In the genomic region with DNA sequence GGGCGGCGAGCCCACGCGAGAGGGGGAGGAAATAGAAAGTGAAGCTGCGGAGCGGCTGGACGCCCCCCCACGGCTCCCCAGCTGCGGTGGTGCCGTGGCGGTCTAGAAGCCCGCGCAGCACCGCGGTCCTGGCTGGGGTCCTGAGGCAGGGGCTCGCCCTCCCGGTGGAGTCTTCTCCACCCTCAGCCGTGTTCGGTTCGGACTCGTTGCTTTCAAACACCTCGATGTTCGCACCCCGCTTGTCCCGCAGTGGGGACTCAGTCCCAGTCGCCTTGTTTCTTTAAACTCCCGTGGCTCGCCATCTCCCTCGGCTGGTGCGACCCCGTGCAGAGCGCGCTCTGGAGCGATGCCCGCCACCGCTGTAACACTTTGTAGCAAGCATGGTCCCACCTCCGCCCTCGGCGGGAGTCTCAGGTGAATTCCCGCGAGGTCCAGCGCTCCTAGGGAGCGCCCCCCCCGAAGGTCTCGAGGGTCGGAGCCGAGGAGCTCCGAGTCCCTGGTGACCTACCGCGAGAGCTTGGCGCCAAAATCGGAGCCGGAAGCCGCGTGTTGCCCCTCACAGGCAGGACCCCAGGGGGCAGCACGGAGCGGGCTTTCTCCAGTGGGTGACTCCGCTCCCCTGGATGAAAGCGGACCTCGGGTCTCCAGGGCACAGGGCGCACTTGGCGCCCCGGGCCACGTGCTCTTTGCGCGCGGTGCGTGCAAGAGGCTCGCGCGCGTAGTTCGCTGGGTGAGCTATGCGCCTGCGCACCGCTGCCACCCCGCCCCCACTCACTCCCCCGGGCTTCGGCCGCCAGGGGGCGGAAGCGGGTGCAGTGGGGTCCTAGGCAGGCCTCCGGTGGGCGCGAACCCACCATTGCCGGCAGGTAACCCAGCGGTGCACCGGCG, we compare ENCODE assay signal across 8 mouse cellular contexts. TPM values are rescaled to one million over a fixed set of nuclear protein-coding genes. Genes with fewer than 3 reads are reported as not detected.
DNase-seq lines count a peak whose midpoint lies in the region; ATAC-seq and TF ChIP-seq lines count a peak whose summit lies in the region.

No protein-coding gene starts in this region.

- peaks cover 12% of the 10 kb centered on the region for H3K36me3 ChIP-seq in hindbrain, embryonic 11.5 days (ENCODE audit: control insufficient read depth, insufficient read depth, low read length)
- H3K36me3 ChIP-seq in lung, postnatal 0 days (ENCODE audit: insufficient read depth, low read length) = peaks cover 5% of the 10 kb centered on the region; the same call in 1 of the 2 replicates

- H3K4me1 ChIP-seq in hindbrain, embryonic 11.5 days (replicated peaks; ENCODE audit: control insufficient read depth, insufficient read depth, low read length) = peaks cover 9% of the 10 kb centered on the region
- peaks cover 7% of the 10 kb centered on the region for H3K4me1 ChIP-seq in lung, postnatal 0 days (ENCODE audit: insufficient read depth, low read depth, low read length)

- peak overlapping the region; percentile 100 for H3K4me3 ChIP-seq in hindbrain, embryonic 11.5 days (ENCODE audit: low read depth, low read length)
- H3K4me3 ChIP-seq in lung, postnatal 0 days (ENCODE audit: low read depth, low read length) = peak overlapping the region; percentile 97

- peak overlapping the region; percentile 100 for H3K9ac ChIP-seq in hindbrain, embryonic 11.5 days (ENCODE audit: low read depth, low read length)
- H3K9ac ChIP-seq in lung, postnatal 0 days (replicated peaks; ENCODE audit: low read depth) = peak overlapping the region; percentile 99

- peak; percentile 89 for TF ChIP-seq CTCF in lung, postnatal 0 days (IDR thresholded peaks at IDR 0.05)

- no peaks in the 10 kb centered on the region for H3K27me3 ChIP-seq in hindbrain, embryonic 11.5 days (ENCODE audit: control insufficient read depth, insufficient read depth, low read length)
- no peaks in the 10 kb centered on the region for H3K27me3 ChIP-seq in lung, postnatal 0 days (replicated peaks; ENCODE audit: insufficient read depth, low read length)

- no peak; the same call in 1 of the 2 replicates for ATAC-seq in hindbrain, embryonic 11.5 days (ENCODE audit: low FRiP score)
- peak; percentile 25 for ATAC-seq in lung, postnatal 0 days

- H3K27ac ChIP-seq in hindbrain, embryonic 11.5 days (ENCODE audit: low read depth, low read length) = peak overlapping the region; percentile 94
- peak overlapping the region; percentile 94 for H3K27ac ChIP-seq in lung, postnatal 0 days (ENCODE audit: low read length)

- under 1% methylated on average over 77 of the region's 89 CpGs for WGBS in hindbrain, embryonic 11.5 days
- WGBS in lung, postnatal 0 days = 1% methylated on average over 82 of the region's 89 CpGs

- H3K9me3 ChIP-seq in hindbrain, embryonic 11.5 days (ENCODE audit: control insufficient read depth, low read length) = no peaks in the 10 kb centered on the region
- H3K9me3 ChIP-seq in lung, postnatal 0 days (ENCODE audit: low read length) = no peaks in the 10 kb centered on the region

- TF ChIP-seq EP300 in lung, postnatal 0 days (IDR thresholded peaks at IDR 0.05) = no peak

- peak overlapping the region; percentile 88 for H3K4me2 ChIP-seq in hindbrain, embryonic 11.5 days (replicated peaks; ENCODE audit: low read depth, low read length)
- peak overlapping the region; percentile 83 for H3K4me2 ChIP-seq in lung, postnatal 0 days (replicated peaks; ENCODE audit: low read depth, low read length)

- peak; percentile 95 for DNase-seq in MN1 (ENCODE audit: low spot score)
- DNase-seq in cerebellum, postnatal 10 days = peak; percentile 96 to 98
- peak; percentile 92 to 93 for DNase-seq in frontal cortex, postnatal 10 days (ENCODE audit: low spot score in 2 of 2)
- peak; percentile 95 for DNase-seq in hindbrain, embryonic 11.5 days (ENCODE audit: low spot score)
- DNase-seq in layer of hippocampus, postnatal 10 days (ENCODE audit: low spot score in 2 of 2) = peak; percentile 98 to 99
- DNase-seq in lung, postnatal 0 days (ENCODE audit: low spot score) = peak; percentile 95
- DNase-seq in ovary, adult 18-20 months (ENCODE audit: low spot score) = peak; percentile 78
- peak; percentile 94 for DNase-seq in thymus, postnatal 0 days (ENCODE audit: low spot score)

RNA-seq across cellular contexts. Expression of gene Ptma, which starts 1.3 kb away (rescaled TPM):
- polyA plus RNA-seq in hindbrain, embryonic 11.5 days (2014; fragmentation: Nextera tagmentation; extraction: Ambion mirVana) = 3,351 and 3,402 TPM in 2 replicates
- total RNA-seq in layer of hippocampus, postnatal 10 days (2021) = 100 to 1,000 TPM; 617 to 662 TPM
- 1,264 and 1,361 TPM in 2 replicates for polyA plus RNA-seq in lung, postnatal 0 days (2015; fragmentation: Nextera tagmentation; extraction: Ambion mirVana)
- polyA plus RNA-seq in thymus, postnatal 0 days (2015; fragmentation: Nextera tagmentation; extraction: Ambion mirVana) = 3,795 and 4,477 TPM in 2 replicates

RNA-seq across cellular contexts. Expression of gene Pde6d, which starts 54.6 kb away (rescaled TPM):
- 91.9 and 96.0 TPM in 2 replicates for polyA plus RNA-seq in hindbrain, embryonic 11.5 days (2014; fragmentation: Nextera tagmentation; extraction: Ambion mirVana)
- 10 to 100 TPM; 64.9 to 73.8 TPM for total RNA-seq in layer of hippocampus, postnatal 10 days (2021)
- 43.4 and 50.4 TPM in 2 replicates for polyA plus RNA-seq in lung, postnatal 0 days (2015; fragmentation: Nextera tagmentation; extraction: Ambion mirVana)
- 52.2 and 55.4 TPM in 2 replicates for polyA plus RNA-seq in thymus, postnatal 0 days (2015; fragmentation: Nextera tagmentation; extraction: Ambion mirVana)

RNA-seq across cellular contexts. Expression of gene Cops7b, which starts 54.9 kb away (rescaled TPM):
- polyA plus RNA-seq in hindbrain, embryonic 11.5 days (2014; fragmentation: Nextera tagmentation; extraction: Ambion mirVana) = 49.7 and 63.7 TPM in 2 replicates
- 10 to 100 TPM; 26.5 to 27.1 TPM for total RNA-seq in layer of hippocampus, postnatal 10 days (2021)
- 18.0 and 19.3 TPM in 2 replicates for polyA plus RNA-seq in lung, postnatal 0 days (2015; fragmentation: Nextera tagmentation; extraction: Ambion mirVana)
- polyA plus RNA-seq in thymus, postnatal 0 days (2015; fragmentation: Nextera tagmentation; extraction: Ambion mirVana) = 35.2 and 36.5 TPM in 2 replicates
